Comparison of ENCODE assay signal across 15 mouse cellular contexts in the genomic region with DNA sequence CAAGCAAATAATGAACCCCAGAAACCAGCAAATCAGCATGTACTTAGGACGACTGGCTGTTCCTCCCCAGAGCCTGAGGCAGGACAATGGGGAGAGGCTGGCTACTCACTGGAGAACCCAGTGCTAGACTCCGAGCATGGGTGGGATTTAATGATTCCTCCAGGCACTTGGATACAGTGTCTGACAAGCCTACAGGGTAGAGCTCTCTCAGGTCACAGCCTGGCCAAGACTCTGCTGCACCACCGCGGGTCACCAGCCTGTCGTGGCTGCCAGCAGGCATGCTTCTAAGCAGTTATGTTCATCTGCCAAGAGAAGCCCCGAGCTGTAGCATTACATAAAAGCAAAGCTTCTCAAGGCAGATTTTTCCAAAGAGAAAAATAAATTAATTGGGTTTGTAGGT.
A peak's percentile ranks its signal among the peaks of the same experiment; 100 is the strongest.
DNase-seq lines count a peak whose midpoint lies in the region; ATAC-seq lines count a peak whose summit lies in the region.
"Had no signal": no experiment of that assay in that cellular context is flagged by ENCODE, and none has a peak within 500 bp of the region (broad histone marks: within the 10 kb centered on the region; RNA-seq: fewer than 3 reads in every experiment).

No protein-coding gene starts in this region.

- no peak for DNase-seq in forebrain, embryonic 10.5 days (ENCODE audit: extremely low spot score, low spot score)
- no peak for DNase-seq in forebrain, embryonic 11.5 days (ENCODE audit: low spot score)
- DNase-seq in Muller cell, postnatal 12 days (ENCODE audit: inconsistent ontology term): peak; percentile 52
- peak; percentile 89 for DNase-seq in cerebellum, adult 9-10 months
- no peak for DNase-seq in lung, postnatal 36 days
- DNase-seq: kidney, adult 2 months; kidney, postnatal 36 days; lung, adult 2 months; right cerebral cortex, postnatal 25 days; thymus, postnatal 4 days had no signal

- H3K9me3 ChIP-seq in forebrain, embryonic 10.5 days: no peaks in the 10 kb centered on the region
- H3K9me3 ChIP-seq in forebrain, embryonic 11.5 days (ENCODE audit: control insufficient read depth, low read length): no peaks in the 10 kb centered on the region
- H3K9me3 ChIP-seq in forebrain, embryonic 15.5 days: no peaks in the 10 kb centered on the region
- no peaks in the 10 kb centered on the region for H3K9me3 ChIP-seq in intestine, embryonic 15.5 days
- H3K9me3 ChIP-seq: heart, embryonic 15.5 days; hindbrain, embryonic 12.5 days had no signal

- no peaks in the 10 kb centered on the region for H3K27me3 ChIP-seq in forebrain, embryonic 10.5 days (ENCODE audit: poor library complexity, severe bottlenecking)
- H3K27me3 ChIP-seq in forebrain, embryonic 11.5 days (ENCODE audit: control insufficient read depth, insufficient read depth, low read length): no peaks in the 10 kb centered on the region
- no peaks in the 10 kb centered on the region for H3K27me3 ChIP-seq in forebrain, embryonic 15.5 days
- H3K27me3 ChIP-seq in intestine, embryonic 15.5 days (replicated peaks): no peaks in the 10 kb centered on the region
- H3K27me3 ChIP-seq: heart, embryonic 15.5 days; hindbrain, embryonic 12.5 days had no signal

- no peak for ATAC-seq in forebrain, embryonic 11.5 days (replicated peaks; ENCODE audit: low FRiP score)
- ATAC-seq in forebrain, embryonic 15.5 days (replicated peaks): peak; percentile 63; the same call in 1 of the 2 replicates
- no peak for ATAC-seq in frontal cortex, adult (ENCODE audit: low TSS enrichment)
- no peak for ATAC-seq in intestine, embryonic 15.5 days

- WGBS in forebrain, embryonic 10.5 days: 49% methylated on average over 6 of the region's 6 CpGs
- WGBS in forebrain, embryonic 11.5 days: 33% methylated on average over 6 of the region's 6 CpGs
- WGBS in forebrain, embryonic 15.5 days: 18% methylated on average over 6 of the region's 6 CpGs
- WGBS in intestine, embryonic 15.5 days: 55% methylated on average over 6 of the region's 6 CpGs

- H3K4me2 ChIP-seq in forebrain, embryonic 11.5 days (ENCODE audit: low read depth, low read length, severe bottlenecking): no peak overlapping the region
- no peak overlapping the region for H3K4me2 ChIP-seq in forebrain, embryonic 15.5 days (replicated peaks)
- no peak overlapping the region for H3K4me2 ChIP-seq in intestine, embryonic 15.5 days (replicated peaks)
- H3K4me2 ChIP-seq: heart, embryonic 15.5 days; hindbrain, embryonic 12.5 days had no signal

- H3K4me3 ChIP-seq in forebrain, embryonic 10.5 days: no peak overlapping the region
- H3K4me3 ChIP-seq in forebrain, embryonic 11.5 days (ENCODE audit: low read depth, low read length): no peak overlapping the region
- H3K4me3 ChIP-seq in forebrain, embryonic 15.5 days: no peak overlapping the region
- no peak overlapping the region for H3K4me3 ChIP-seq in intestine, embryonic 15.5 days (replicated peaks)
- H3K4me3 ChIP-seq: heart, embryonic 15.5 days; hindbrain, embryonic 12.5 days had no signal

- H3K4me1 ChIP-seq in forebrain, embryonic 10.5 days: peaks cover 14% of the 10 kb centered on the region
- H3K4me1 ChIP-seq in forebrain, embryonic 11.5 days (replicated peaks; ENCODE audit: control insufficient read depth, insufficient read depth, low read length): no peaks in the 10 kb centered on the region
- peaks cover 7% of the 10 kb centered on the region for H3K4me1 ChIP-seq in forebrain, embryonic 15.5 days
- no peaks in the 10 kb centered on the region for H3K4me1 ChIP-seq in intestine, embryonic 15.5 days (replicated peaks)
- H3K4me1 ChIP-seq: heart, embryonic 15.5 days had no signal

- H3K36me3 ChIP-seq in forebrain, embryonic 10.5 days (replicated peaks): no peaks in the 10 kb centered on the region
- H3K36me3 ChIP-seq in forebrain, embryonic 11.5 days (ENCODE audit: control insufficient read depth, insufficient read depth, low read length): no peaks in the 10 kb centered on the region
- no peaks in the 10 kb centered on the region for H3K36me3 ChIP-seq in forebrain, embryonic 15.5 days
- no peaks in the 10 kb centered on the region for H3K36me3 ChIP-seq in intestine, embryonic 15.5 days
- H3K36me3 ChIP-seq: heart, embryonic 15.5 days; hindbrain, embryonic 12.5 days had no signal

- no peak overlapping the region for H3K9ac ChIP-seq in forebrain, embryonic 11.5 days (ENCODE audit: low read length)
- H3K9ac ChIP-seq in forebrain, embryonic 15.5 days (replicated peaks): no peak overlapping the region
- H3K9ac ChIP-seq in intestine, embryonic 15.5 days: no peak overlapping the region
- H3K9ac ChIP-seq: heart, embryonic 15.5 days; hindbrain, embryonic 12.5 days had no signal

- H3K27ac ChIP-seq in forebrain, embryonic 10.5 days: peak overlapping the region; percentile 53; the same call in 1 of the 2 replicates
- H3K27ac ChIP-seq in forebrain, embryonic 11.5 days (ENCODE audit: low read depth, low read length): no peak overlapping the region
- no peak overlapping the region for H3K27ac ChIP-seq in forebrain, embryonic 15.5 days (replicated peaks)
- no peak overlapping the region for H3K27ac ChIP-seq in intestine, embryonic 15.5 days
- H3K27ac ChIP-seq: heart, embryonic 15.5 days; hindbrain, embryonic 12.5 days had no signal

Comparison
In these comparisons a context has a peak if more than half of its experiments do, and no peak if none do; other contexts are left out.
1. DNase-seq: peak in Muller cell, postnatal 12 days (single experiment) and cerebellum, adult 9-10 months (single experiment); none in forebrain, embryonic 10.5 days (single experiment), forebrain, embryonic 11.5 days (single experiment) and lung, postnatal 36 days (single experiment).